Mouse (Mus musculus) subcutaneous adipose tissue, adult 2 months (tissue): ENCODE measurements around the gene Defb22. TPM values are rescaled to one million over a fixed set of nuclear protein-coding genes. Genes with fewer than 3 reads are reported as not detected.

Source experiments
- polyA plus RNA-seq: library from polyadenylated mRNA; depleted of rRNA; stranded (reverse); fragments of >200 nt; gene quantifications from 2 replicates; pipeline ENCODE4 v1.2.3, GENCODE M21; 2012; ENCODE audit warnings: low replicate concordance; rRNA removed

Defb22 gene
- polyA plus RNA-seq: 0.71 TPM in 1 of 2 replicates, not detected in the other

DNA sequence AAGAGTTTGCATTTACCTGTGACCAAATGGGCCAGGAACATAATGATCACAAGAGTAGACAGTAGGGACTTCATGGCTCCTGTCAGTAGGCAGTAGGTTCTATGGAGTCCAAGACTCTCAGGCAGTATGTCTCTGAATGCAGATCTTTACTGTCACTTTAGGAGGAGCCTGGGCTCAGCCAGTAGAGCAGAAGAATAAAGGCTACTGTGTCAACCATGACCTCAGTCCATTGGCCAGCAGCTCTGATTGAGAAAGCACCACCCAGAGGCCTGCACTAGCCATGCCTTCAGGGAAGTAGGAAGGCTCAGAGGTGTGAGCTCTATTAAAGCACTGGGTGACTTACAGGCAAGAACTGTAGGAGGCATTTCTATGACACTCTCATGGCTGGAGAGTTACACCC lies at the start of gene Defb22:
Gene Defb22, minus strand, starts transcription at position 101 of the 400 bp plus-strand sequence.

DNA sequence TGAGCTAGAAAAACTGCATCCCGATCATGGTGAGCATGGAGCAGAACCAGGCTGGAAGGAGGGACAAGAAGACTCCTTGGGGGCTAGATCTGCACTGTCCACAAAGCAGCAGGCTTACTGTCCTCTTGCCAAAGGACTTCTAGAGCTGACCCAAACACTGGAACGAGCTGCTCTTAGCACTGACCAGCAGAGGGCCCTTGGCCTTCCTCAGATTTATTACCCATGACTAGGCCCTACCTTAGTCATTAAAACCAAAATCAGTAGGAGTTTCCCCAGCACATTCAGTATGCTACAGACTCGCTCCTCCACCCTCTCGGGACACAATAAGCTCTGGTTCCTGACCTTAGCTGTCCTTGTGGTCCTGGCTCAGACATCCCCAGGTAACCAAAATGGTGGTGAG lies 28.0 kb upstream of the Defb22 start, which contains the start of gene Defb28:
Gene Defb28, plus strand, starts transcription at position 275 of the 400 bp plus-strand sequence.

DNA sequence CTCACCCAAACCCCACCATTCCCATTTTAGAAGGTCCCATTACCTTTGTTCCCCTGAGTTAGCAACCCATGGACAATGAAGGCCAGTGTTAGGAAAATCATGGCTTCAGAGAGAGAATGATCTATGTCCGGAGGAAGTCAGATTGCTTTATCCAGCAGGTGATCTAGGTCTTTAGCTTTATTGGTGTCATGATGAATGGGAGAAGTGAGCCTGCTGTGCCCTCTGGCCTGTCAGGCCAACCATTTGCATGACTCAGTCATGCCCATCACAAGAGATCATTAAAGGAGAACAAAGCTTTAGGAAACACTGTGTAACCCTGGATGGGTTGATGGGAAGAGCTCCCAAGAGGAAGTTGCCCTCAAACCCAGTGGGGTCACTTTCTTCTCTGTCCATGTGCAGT lies 21.7 kb upstream of the Defb22 start, which contains the start of gene Defb26:
Gene Defb26, minus strand, starts transcription at position 101 of the 400 bp plus-strand sequence.

DNA sequence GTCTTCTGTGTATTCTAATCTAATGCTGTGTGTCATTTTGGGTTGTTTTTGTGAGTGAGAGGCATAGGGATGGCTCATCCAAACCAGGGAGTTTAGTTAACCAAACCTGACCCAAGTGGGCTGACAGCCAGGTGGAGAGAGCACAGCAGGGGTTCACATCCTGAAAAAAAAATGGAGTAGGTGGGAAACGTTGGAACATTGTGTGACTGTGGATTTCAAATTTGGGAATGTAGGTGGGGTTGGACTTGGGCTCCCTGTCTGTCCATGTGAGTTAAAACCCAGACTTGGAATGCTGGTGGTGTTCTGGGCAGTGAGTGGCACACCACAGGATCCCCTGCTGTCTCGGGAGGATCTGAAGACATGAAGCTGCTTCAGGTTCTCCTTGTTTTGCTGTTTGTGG lies 13.2 kb downstream of the Defb22 start, which contains the start of gene Defb20:
Gene Defb20, plus strand, starts transcription at position 301 of the 400 bp plus-strand sequence.

DNA sequence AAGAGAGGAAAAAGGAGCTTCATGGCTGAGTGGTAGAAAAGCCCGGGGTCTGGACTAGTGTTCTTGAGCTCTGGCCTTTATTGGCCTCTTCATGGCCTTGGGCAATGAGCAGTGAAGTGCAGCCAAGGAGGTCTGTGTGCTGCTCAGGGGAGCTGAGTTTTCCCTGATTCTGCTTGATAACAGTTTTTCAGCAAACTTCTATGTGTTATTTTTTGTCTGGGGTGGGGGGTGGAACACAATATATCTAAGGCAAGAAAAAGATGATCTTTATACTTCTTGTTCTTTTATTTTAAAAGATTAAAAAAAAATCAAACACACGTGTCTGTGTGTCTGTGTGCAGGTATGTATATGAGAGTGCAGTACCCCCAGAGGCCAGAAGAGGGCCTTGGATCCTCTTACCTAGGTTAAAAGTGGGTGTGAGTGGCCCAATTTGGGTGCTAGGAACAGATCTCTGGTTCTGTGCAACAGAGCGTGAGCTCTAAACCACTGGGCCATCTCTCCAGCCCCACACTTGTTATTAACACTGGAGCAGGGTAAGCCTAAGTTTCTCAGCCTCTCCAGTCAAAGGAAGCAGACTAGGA lies 25.3 kb downstream of the Defb22 start, which contains the start of gene Defb23:
Gene Defb23, minus strand, starts transcription at position 51 of the 581 bp plus-strand sequence.

Other genes with a start within 250 kb of the Defb22 start
- 103 and 134 TPM in 2 replicates for gene Tbc1d20, start 196.3 kb downstream of the Defb22 start, polyA plus RNA-seq
- gene Rbck1, start 157.5 kb downstream of the Defb22 start, polyA plus RNA-seq: 203 and 297 TPM in 2 replicates
- gene Trib3, start 146.1 kb downstream of the Defb22 start, polyA plus RNA-seq: 2.8 and 9.4 TPM in 2 replicates
- not detected in 2 replicates for gene Nrsn2, start 113.5 kb downstream of the Defb22 start, polyA plus RNA-seq
- 2.9 and 26.5 TPM in 2 replicates for gene Sox12, start 92.1 kb downstream of the Defb22 start, polyA plus RNA-seq
- gene Zcchc3, start 75.1 kb downstream of the Defb22 start, polyA plus RNA-seq: 2.1 and 12.6 TPM in 2 replicates
- 0.32 TPM in 1 of 2 replicates, not detected in the other for gene 6820408C15Rik, start 74.6 kb downstream of the Defb22 start, polyA plus RNA-seq
- 0.23 TPM in 1 of 2 replicates, not detected in the other for gene Defb23, start 25.5 kb downstream of the Defb22 start, polyA plus RNA-seq
- gene Defb20, start 13.1 kb downstream of the Defb22 start, polyA plus RNA-seq: 1.2 and 3.0 TPM in 2 replicates
- 0.27 TPM in 1 of 2 replicates, not detected in the other for gene Defb26, start 21.6 kb upstream of the Defb22 start, polyA plus RNA-seq
- gene Defb28, start 28.1 kb upstream of the Defb22 start, polyA plus RNA-seq: 1.2 TPM in 1 of 2 replicates, not detected in the other
- not detected in 2 replicates for gene Defb29, start 50.0 kb upstream of the Defb22 start, polyA plus RNA-seq
- gene Gm17416, start 79.2 kb upstream of the Defb22 start, polyA plus RNA-seq: not detected in 2 replicates
- 0.46 TPM in 1 of 2 replicates, not detected in the other for gene Defb21, start 82.6 kb upstream of the Defb22 start, polyA plus RNA-seq
- not detected in 2 replicates for gene Defb19, start 90.2 kb upstream of the Defb22 start, polyA plus RNA-seq
- gene Defb45, start 109.3 kb upstream of the Defb22 start, polyA plus RNA-seq: not detected in 2 replicates
- not detected in 2 replicates for gene Defb36, start 114.2 kb upstream of the Defb22 start, polyA plus RNA-seq
- gene Defb25, start 132.9 kb upstream of the Defb22 start, polyA plus RNA-seq: 5.3 TPM in 1 of 2 replicates, not detected in the other
- gene Rem1, start 136.8 kb upstream of the Defb22 start, polyA plus RNA-seq: 13.6 and 24.9 TPM in 2 replicates
- gene H13, start 179.3 kb upstream of the Defb22 start, polyA plus RNA-seq: 138 and 143 TPM in 2 replicates
- gene Mcts2, start 196.9 kb upstream of the Defb22 start, polyA plus RNA-seq: 7.2 and 10.9 TPM in 2 replicates
- gene Id1, start 246.1 kb upstream of the Defb22 start, polyA plus RNA-seq: 163 and 303 TPM in 2 replicates